21 mouse cellular contexts compared by ENCODE assay signal in genomic region chr9:118950751-118951150, GRCm38 (mm10). TPM values are rescaled to one million over a fixed set of nuclear protein-coding genes. Genes with fewer than 3 reads are reported as not detected.
A peak's percentile ranks its signal among the peaks of the same experiment; 100 is the strongest.
DNase-seq lines count a peak whose midpoint lies in the region; ATAC-seq and TF ChIP-seq lines count a peak whose summit lies in the region.
"Had no signal": no experiment of that assay in that cellular context is flagged by ENCODE, and none has a peak within 500 bp of the region (broad histone marks: within the 10 kb centered on the region; RNA-seq: fewer than 3 reads in every experiment).

No protein-coding gene starts in this region.

- ATAC-seq in hindbrain, embryonic 13.5 days (ENCODE audit: low FRiP score) = no peak
- ATAC-seq: intestine, postnatal 0 days; Patski had no signal

- H3K27me3 ChIP-seq in hindbrain, embryonic 10.5 days (ENCODE audit: insufficient read depth, poor library complexity, severe bottlenecking) = no peaks in the 10 kb centered on the region
- no peaks in the 10 kb centered on the region for H3K27me3 ChIP-seq in hindbrain, embryonic 13.5 days
- no peaks in the 10 kb centered on the region; the same call in 1 of the 2 replicates for H3K27me3 ChIP-seq in E14TG2a.4 (ENCODE audit: insufficient read depth, low read length)
- H3K27me3 ChIP-seq in embryonic facial prominence, embryonic 10.5 days (replicated peaks; ENCODE audit: low read depth, poor library complexity, severe bottlenecking) = no peaks in the 10 kb centered on the region
- H3K27me3 ChIP-seq: limb, embryonic 15.5 days; liver, embryonic 15.5 days; megakaryocyte, embryonic 14.5 days; neural tube, embryonic 12.5 days; Patski had no signal

- TF ChIP-seq CTCF in gastrocnemius, adult 2 months (IDR thresholded peaks at IDR 0.05) = no peak
- no peak for TF ChIP-seq CTCF in E14TG2a.4 (conservative IDR thresholded peaks at IDR 0.05; ENCODE audit: low read length)

- peaks cover 24% of the 10 kb centered on the region for H3K4me1 ChIP-seq in hindbrain, embryonic 10.5 days (replicated peaks)
- no peaks in the 10 kb centered on the region for H3K4me1 ChIP-seq in hindbrain, embryonic 13.5 days (replicated peaks)
- peaks cover 18% of the 10 kb centered on the region for H3K4me1 ChIP-seq in E14TG2a.4 (replicated peaks; ENCODE audit: low read depth, low read length)
- H3K4me1 ChIP-seq in embryonic facial prominence, embryonic 10.5 days = peaks cover 34% of the 10 kb centered on the region

- H3K4me3 ChIP-seq in gastrocnemius, adult 2 months = no peak overlapping the region
- H3K4me3 ChIP-seq in hindbrain, embryonic 10.5 days = no peak overlapping the region
- no peak overlapping the region for H3K4me3 ChIP-seq in hindbrain, embryonic 13.5 days
- peak overlapping the region; percentile 39; the same call in 1 of the 2 replicates for H3K4me3 ChIP-seq in E14TG2a.4 (replicated peaks; ENCODE audit: low read length)
- H3K4me3 ChIP-seq in embryonic facial prominence, embryonic 10.5 days = no peak overlapping the region
- H3K4me3 ChIP-seq: limb, embryonic 15.5 days; liver, embryonic 15.5 days; megakaryocyte, embryonic 14.5 days; neural tube, embryonic 12.5 days had no signal

- no peaks in the 10 kb centered on the region for H3K9me3 ChIP-seq in hindbrain, embryonic 10.5 days
- H3K9me3 ChIP-seq in hindbrain, embryonic 13.5 days = no peaks in the 10 kb centered on the region
- H3K9me3 ChIP-seq in E14TG2a.4 (ENCODE audit: low read length) = no peaks in the 10 kb centered on the region
- H3K9me3 ChIP-seq in embryonic facial prominence, embryonic 10.5 days = 0 out of 2 replicates have a peak, but pooled peaks cover 3% of the 10 kb centered on the region
- H3K9me3 ChIP-seq: limb, embryonic 15.5 days; liver, embryonic 15.5 days; neural tube, embryonic 12.5 days had no signal

- DNase-seq in gastrocnemius, adult 2 months = no peak
- no peak for DNase-seq in gastrocnemius, postnatal 4 days (ENCODE audit: low spot score in 2 of 2)
- no peak for DNase-seq in hindbrain, embryonic 10.5 days (ENCODE audit: low spot score)
- peak; percentile 55 for DNase-seq in embryonic facial prominence, embryonic 10.5 days (ENCODE audit: low spot score)
- no peak for DNase-seq in cerebellum, postnatal 36 days
- DNase-seq: adrenal gland, adult 2 months; cerebellum, adult 11 months; cerebellum, adult 9-11 months; gastrocnemius, postnatal 36 days; kidney, postnatal 4 days; lung, postnatal 14 days; midbrain, embryonic 14.5 days had no signal

- H3K4me2 ChIP-seq in hindbrain, embryonic 13.5 days = no peak overlapping the region
- H3K4me2 ChIP-seq: limb, embryonic 15.5 days; liver, embryonic 15.5 days; neural tube, embryonic 12.5 days had no signal

- H3K27ac ChIP-seq in gastrocnemius, adult 2 months = peak overlapping the region; percentile 49; the same call in 1 of the 2 replicates
- 0 out of 2 replicates have a peak overlapping the region, but pooled peaks have one; percentile 23 for H3K27ac ChIP-seq in hindbrain, embryonic 10.5 days
- H3K27ac ChIP-seq in hindbrain, embryonic 13.5 days = no peak overlapping the region
- peak overlapping the region; percentile 51 for H3K27ac ChIP-seq in embryonic facial prominence, embryonic 10.5 days (replicated peaks)
- H3K27ac ChIP-seq: limb, embryonic 15.5 days; liver, embryonic 15.5 days; neural tube, embryonic 12.5 days had no signal

- no peak overlapping the region for H3K9ac ChIP-seq in hindbrain, embryonic 13.5 days
- H3K9ac ChIP-seq: limb, embryonic 15.5 days; liver, embryonic 15.5 days; neural tube, embryonic 12.5 days had no signal

- WGBS in hindbrain, embryonic 10.5 days = 50% methylated on average over 2 of the region's 2 CpGs
- 77% methylated on average over 2 of the region's 2 CpGs for WGBS in hindbrain, embryonic 13.5 days
- 26% methylated on average over 2 of the region's 2 CpGs for WGBS in embryonic facial prominence, embryonic 10.5 days

- peaks cover 12% of the 10 kb centered on the region; the same call in 1 of the 2 replicates for H3K36me3 ChIP-seq in hindbrain, embryonic 10.5 days
- no peaks in the 10 kb centered on the region; the same call in 1 of the 2 replicates for H3K36me3 ChIP-seq in hindbrain, embryonic 13.5 days
- H3K36me3 ChIP-seq in E14TG2a.4 (ENCODE audit: insufficient read depth, low read length) = no peaks in the 10 kb centered on the region
- H3K36me3 ChIP-seq in embryonic facial prominence, embryonic 10.5 days (replicated peaks) = peaks cover 24% of the 10 kb centered on the region
- H3K36me3 ChIP-seq: G1E; limb, embryonic 15.5 days; liver, embryonic 15.5 days; neural tube, embryonic 12.5 days had no signal

- intact Hi-C loops in gastrocnemius, adult 2 months (cut with DNase I) = no loop called here

RNA-seq across cellular contexts. Expression of gene Ctdspl, which starts 24.5 kb away (rescaled TPM):
- 1 to 10 TPM; 3.5 to 5.9 TPM for total RNA-seq in gastrocnemius, adult 2 months (2021)
- 10 to 100 TPM; 21.0 TPM for total RNA-seq in gastrocnemius, postnatal 4 days (2021)
- polyA plus RNA-seq in hindbrain, embryonic 10.5 days (2016; fragmentation: Nextera tagmentation; extraction: Ambion mirVana) = 6.8 and 8.3 TPM in 2 replicates
- 7.3 and 8.1 TPM in 2 replicates for polyA plus RNA-seq in hindbrain, embryonic 13.5 days (2015; fragmentation: Nextera tagmentation; extraction: Ambion mirVana)
- polyA plus RNA-seq in embryonic facial prominence, embryonic 10.5 days (2016; fragmentation: Nextera tagmentation; extraction: Ambion mirVana) = 10.1 and 11.0 TPM in 2 replicates
- polyA plus RNA-seq: G1E had no signal
